Mouse (Mus musculus) neural tube, embryonic 14.5 days (tissue): Measurements from ENCODE around the gene Slit3. TPM values are rescaled to one million over a fixed set of nuclear protein-coding genes. Genes with fewer than 3 reads are reported as not detected.

ENCODE experiments used
- ATAC-seq: fragments of 200-750 bp; cut with Nextera tagmentation; 2 replicates; pipeline ENCODE4 v1.8.0; 2017; ENCODE audit warnings: low read depth, mild to moderate bottlenecking, moderate TSS enrichment, moderate library complexity
- H3K27ac ChIP-seq: fragments of 300-500 bp; sonication (generic); 2 replicates; pipeline ENCODE4 v1.5.1; 2014; ENCODE audit warnings: low read depth, mild to moderate bottlenecking, control low read depth, low read length, moderate library complexity, mixed read lengths
- H3K27me3 ChIP-seq: fragments of 300-500 bp; sonication (generic); 2 replicates; pipeline ENCODE4 v1.6.1; 2014; ENCODE audit warnings: low read length; ENCODE audit not compliant: control insufficient read depth, insufficient read depth
- H3K36me3 ChIP-seq: fragments of 300-500 bp; sonication (generic); 2 replicates; pipeline ENCODE4 v1.6.1; 2014; ENCODE audit warnings: low read length, mixed read lengths; ENCODE audit not compliant: control insufficient read depth, insufficient read depth
- H3K4me1 ChIP-seq: fragments of 300-500 bp; sonication (generic); 2 replicates; pipeline ENCODE4 v1.6.1; 2014; ENCODE audit warnings: low read length; ENCODE audit not compliant: control insufficient read depth, insufficient read depth
- H3K4me2 ChIP-seq: fragments of 300-500 bp; sonication (generic); 2 replicates; pipeline ENCODE4 v1.6.1; 2014; ENCODE audit warnings: mild to moderate bottlenecking, low read depth, low read length, control low read depth
- H3K4me3 ChIP-seq: fragments of 300-500 bp; sonication (generic); 2 replicates; pipeline ENCODE4 v1.5.1; 2014; ENCODE audit warnings: low read depth, low read length, control low read depth, mixed read lengths
- H3K9ac ChIP-seq: fragments of 300-500 bp; sonication (generic); replicated peaks from 2 replicates; pipeline ENCODE4 v1.6.1; 2014; ENCODE audit warnings: low read depth, mild to moderate bottlenecking, control low read depth, low read length, mixed read lengths
- H3K9me3 ChIP-seq: fragments of 300-500 bp; sonication (generic); 2 replicates; pipeline ENCODE4 v1.6.1; 2016; ENCODE audit warnings: low read length; ENCODE audit not compliant: control insufficient read depth
- WGBS: fragments of 180-500 bp; shearing (Covaris S2); extraction: QIAGEN DNeasy Blood & Tissue Kit; methylation state at CpG from one replicate; pipeline ENCODE4 v1.1.7; 2014; 5-methylcytosine and 5-hydroxymethylcytosine counted together
- polyA plus RNA-seq: library from polyadenylated mRNA; unstranded; fragments of >200 nt; fragmentation: Nextera tagmentation; extraction: Ambion mirVana; gene quantifications from 2 replicates; pipeline ENCODE4 v1.2.1, GENCODE M21; 2014

The Slit3 gene
- polyA plus RNA-seq, 1 experiment from 2014 or later: 14.6 TPM

GRCm38 (mm10) chr11:35262289-35262941 lies 141.4 kb downstream of the Slit3 start:
- Histone ChIP-seq H3K9ac (no peak overlapping the region), H3K4me1 (no peaks in the 10 kb centered on the region), H3K36me3 (no peaks in the 10 kb centered on the region), H3K4me3 (no peak overlapping the region), H3K27ac (no peak overlapping the region), H3K9me3 (no peaks in the 10 kb centered on the region), H3K4me2 (no peak overlapping the region), H3K27me3 (no peaks in the 10 kb centered on the region)
- 65% methylated on average over 12 of the region's 12 CpGs for WGBS
- ATAC-seq: no peak

DNA sequence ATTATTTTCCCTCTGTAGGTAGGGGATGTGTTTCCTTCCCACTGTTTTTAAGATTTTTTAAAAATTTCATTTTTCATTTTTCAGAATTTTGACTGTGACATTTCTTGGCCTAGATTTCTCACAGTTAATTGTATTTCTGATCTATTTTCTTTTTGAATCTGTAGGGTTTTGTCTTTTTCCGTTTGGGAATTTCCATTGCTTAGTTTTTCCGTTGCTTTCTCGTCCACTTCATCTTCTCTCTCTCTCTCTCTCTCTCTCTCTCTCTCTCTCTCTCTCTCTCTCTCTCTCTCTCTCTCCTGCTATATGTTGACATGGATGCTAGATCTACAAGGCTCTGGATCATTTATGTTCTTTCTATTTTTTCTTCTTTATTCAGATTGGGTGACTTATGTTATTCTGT lies 143.7 kb downstream of the Slit3 start:
- Histone ChIP-seq H3K9ac (no peak overlapping the region), H3K4me2 (no peak overlapping the region), H3K4me3 (no peak overlapping the region), H3K27ac (no peak overlapping the region), H3K9me3 (no peaks in the 10 kb centered on the region), H3K27me3 (no peaks in the 10 kb centered on the region), H3K36me3 (no peaks in the 10 kb centered on the region), H3K4me1 (no peaks in the 10 kb centered on the region)
- no peak for ATAC-seq
- WGBS: 92% methylated on average over 3 of the region's 3 CpGs

DNA sequence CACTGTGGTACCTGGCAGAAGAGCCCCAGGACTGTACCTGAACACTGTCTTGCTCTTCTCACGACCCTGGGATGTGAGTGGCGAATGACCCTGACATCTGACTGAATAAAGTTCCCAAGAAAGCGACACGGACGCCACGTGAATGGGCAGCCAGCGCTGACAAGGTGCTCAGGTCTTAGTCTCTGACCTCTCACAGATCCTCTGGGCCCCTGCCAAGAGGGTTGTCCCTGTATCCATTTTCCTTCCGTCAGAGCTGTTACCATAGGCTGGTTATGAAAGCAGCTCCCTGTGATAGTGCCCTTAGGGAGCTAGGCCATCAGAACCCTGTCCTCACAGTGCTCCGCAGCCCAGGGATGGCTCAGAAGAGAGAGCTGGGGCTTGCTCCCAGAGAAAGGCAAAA lies 149.4 kb downstream of the Slit3 start:
- no peak overlapping the region for H3K9ac ChIP-seq
- peaks cover 8% of the 10 kb centered on the region for H3K4me1 ChIP-seq
- WGBS: 86% methylated on average over 9 of the region's 9 CpGs
- H3K4me3 ChIP-seq: no peak overlapping the region
- no peaks in the 10 kb centered on the region for H3K36me3 ChIP-seq
- H3K27ac ChIP-seq: no peak overlapping the region
- no peak for ATAC-seq
- H3K9me3 ChIP-seq: no peaks in the 10 kb centered on the region
- no peak overlapping the region for H3K4me2 ChIP-seq
- 0 out of 2 replicates have a peak, but pooled peaks cover 3% of the 10 kb centered on the region for H3K27me3 ChIP-seq

DNA sequence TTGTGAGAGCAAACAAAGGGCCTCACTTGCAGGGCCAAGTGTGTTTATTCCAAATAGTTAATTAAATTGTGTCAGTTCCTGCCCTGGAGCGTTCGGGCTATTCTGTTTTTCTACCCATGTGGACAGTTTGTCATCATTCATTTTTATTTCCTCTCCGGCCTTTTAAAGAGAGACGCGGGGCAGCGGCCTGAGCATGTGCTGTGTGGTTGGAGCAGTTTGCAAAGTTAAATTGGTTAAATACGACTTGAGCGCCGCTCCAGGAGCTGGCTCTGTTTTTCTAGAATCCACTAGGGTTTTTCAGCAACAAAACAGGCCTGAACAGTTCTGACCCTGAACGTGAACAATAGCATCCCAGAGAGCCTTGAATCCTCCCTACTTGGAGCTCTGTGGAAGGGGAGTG lies 152.4 kb downstream of the Slit3 start:
- H3K27me3 ChIP-seq: peaks cover 5% of the 10 kb centered on the region; the same call in 1 of the 2 replicates

GRCm38 (mm10) chr11:35274036-35274435 lies 153.0 kb downstream of the Slit3 start:
- H3K4me1 ChIP-seq: peaks cover 21% of the 10 kb centered on the region
- H3K4me2 ChIP-seq: no peak overlapping the region
- peaks cover 5% of the 10 kb centered on the region; the same call in 1 of the 2 replicates for H3K27me3 ChIP-seq
- H3K9ac ChIP-seq: no peak overlapping the region
- no peak for ATAC-seq
- no peak overlapping the region for H3K27ac ChIP-seq
- no peak overlapping the region for H3K4me3 ChIP-seq
- no peaks in the 10 kb centered on the region for H3K9me3 ChIP-seq
- WGBS: 86% methylated on average over 3 of the region's 3 CpGs
- no peaks in the 10 kb centered on the region for H3K36me3 ChIP-seq

More for the DNA sequence above, 152.4 kb downstream of the Slit3 start:
- Histone ChIP-seq H3K4me2 (no peak overlapping the region), H3K4me1 (peaks cover 17% of the 10 kb centered on the region), H3K36me3 (no peaks in the 10 kb centered on the region), H3K4me3 (no peak overlapping the region), H3K27ac (no peak overlapping the region), H3K9me3 (no peaks in the 10 kb centered on the region), H3K9ac (no peak overlapping the region)
- ATAC-seq: 0 out of 2 replicates have a peak, but pooled peaks have one; percentile 18
- WGBS: 5% methylated on average over 10 of the region's 10 CpGs

- Histone ChIP-seq H3K36me3 (no peaks in the 10 kb centered on the region), H3K27me3 (peaks cover 5% of the 10 kb centered on the region; the same call in 1 of the 2 replicates), H3K9ac (no peak overlapping the region), H3K27ac (no peak overlapping the region), H3K4me2 (no peak overlapping the region), H3K9me3 (no peaks in the 10 kb centered on the region), H3K4me3 (no peak overlapping the region), H3K4me1 (peaks cover 21% of the 10 kb centered on the region)
- 87% methylated on average over 7 of the region's 7 CpGs for whole genome bisulfite sequencing
- no peak for ATAC-seq
These were observed 154.3 kb downstream of the Slit3 start for GRCm38 (mm10) chr11:35275300-35275699.

GRCm38 (mm10) chr11:35276001-35276400 lies 155.0 kb downstream of the Slit3 start:
- 47% methylated on average over 11 of the region's 11 CpGs for WGBS
- Histone ChIP-seq H3K9ac (no peak overlapping the region), H3K4me1 (peaks cover 21% of the 10 kb centered on the region)

DNA sequence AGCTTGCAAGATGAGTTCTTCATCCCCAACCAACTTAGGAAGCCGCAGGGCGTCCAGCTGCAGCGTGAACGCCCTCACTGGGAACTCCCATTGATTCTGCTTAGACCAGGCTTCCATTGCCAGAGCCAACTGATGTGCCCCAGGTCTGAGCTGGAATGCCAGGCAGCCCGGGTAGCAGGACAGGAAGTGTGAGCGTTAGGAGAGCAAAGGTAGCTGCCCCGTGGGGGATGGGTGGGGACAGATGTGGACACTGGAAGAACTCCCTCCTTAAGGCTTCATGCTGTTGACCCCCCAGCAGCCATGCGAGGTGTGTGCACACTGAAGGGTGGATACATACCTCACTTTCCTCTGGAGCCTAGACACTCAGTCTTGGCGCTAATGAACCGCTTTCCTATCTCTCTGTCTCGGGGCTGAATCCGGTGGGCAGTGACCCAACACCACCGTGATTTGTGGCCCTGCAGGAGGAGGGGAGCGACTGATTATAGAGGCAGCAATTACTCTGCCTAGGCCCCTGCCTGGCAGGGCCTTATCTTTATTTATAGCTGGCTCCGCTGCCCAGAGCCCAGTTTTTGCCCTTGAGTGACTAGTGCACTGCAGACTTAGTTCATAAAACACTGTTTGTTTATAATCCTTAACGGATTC lies 157.2 kb downstream of the Slit3 start:
- no peak overlapping the region for H3K9ac ChIP-seq
- no peak overlapping the region for H3K4me2 ChIP-seq
- 38% methylated on average over 16 of the region's 16 CpGs for WGBS
- peaks cover 5% of the 10 kb centered on the region; the same call in 1 of the 2 replicates for H3K27me3 ChIP-seq
- no peak overlapping the region for H3K4me3 ChIP-seq
- no peak overlapping the region for H3K27ac ChIP-seq
- ATAC-seq: peak; percentile 39; the same call in 1 of the 2 replicates
- H3K9me3 ChIP-seq: no peaks in the 10 kb centered on the region
- H3K36me3 ChIP-seq: no peaks in the 10 kb centered on the region
- H3K4me1 ChIP-seq: peaks cover 21% of the 10 kb centered on the region

More at GRCm38 (mm10) chr11:35276001-35276400, 155.0 kb downstream of the Slit3 start:
- H3K4me3 ChIP-seq: no peak overlapping the region
- no peak overlapping the region for H3K27ac ChIP-seq
- peaks cover 5% of the 10 kb centered on the region; the same call in 1 of the 2 replicates for H3K27me3 ChIP-seq
- no peak for ATAC-seq
- H3K9me3 ChIP-seq: no peaks in the 10 kb centered on the region
- no peaks in the 10 kb centered on the region for H3K36me3 ChIP-seq
- H3K4me2 ChIP-seq: no peak overlapping the region

DNA sequence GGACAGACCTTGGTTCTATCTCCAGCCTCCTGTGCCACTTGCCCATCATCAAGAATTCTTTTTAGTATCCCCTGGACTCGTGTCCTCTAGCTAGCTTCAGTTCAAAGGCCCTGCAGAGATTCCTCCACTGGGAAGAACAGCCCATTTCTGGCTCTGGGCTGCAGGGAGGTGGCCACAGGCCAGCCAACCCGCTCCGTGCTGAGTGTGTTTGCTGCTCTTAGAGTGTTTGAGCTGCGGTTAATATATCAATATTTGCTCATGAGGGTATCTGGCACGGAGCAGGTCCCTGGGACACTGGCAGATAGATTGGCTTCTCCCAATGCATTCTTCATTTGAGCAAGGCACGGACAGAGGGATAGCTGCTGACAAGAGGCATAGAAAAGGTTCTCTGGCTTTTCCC lies 159.8 kb downstream of the Slit3 start:
- peaks cover 22% of the 10 kb centered on the region; the same call in 1 of the 2 replicates for H3K4me1 ChIP-seq
- H3K4me2 ChIP-seq: no peak overlapping the region
- ATAC-seq: no peak
- H3K27me3 ChIP-seq: peaks cover under 1% of the 10 kb centered on the region; the same call in 1 of the 2 replicates
- H3K36me3 ChIP-seq: no peaks in the 10 kb centered on the region
- H3K9me3 ChIP-seq: no peaks in the 10 kb centered on the region
- WGBS: 81% methylated on average over 6 of the region's 6 CpGs
- no peak overlapping the region for H3K27ac ChIP-seq
- H3K4me3 ChIP-seq: no peak overlapping the region
- no peak overlapping the region for H3K9ac ChIP-seq
